Mouse (Mus musculus) hindbrain, postnatal 0 days (tissue): ENCODE measurements around the gene Ubtd1. TPM values are rescaled to one million over a fixed set of nuclear protein-coding genes. Genes with fewer than 3 reads are reported as not detected.

Experiments used
- ATAC-seq: fragments of 200-750 bp; cut with Nextera tagmentation; 2 replicates; pipeline ENCODE4 v1.8.0; 2017; ENCODE audit warnings: mild to moderate bottlenecking, moderate TSS enrichment, moderate library complexity
- DNase-seq: peaks from one replicate; pipeline ENCODE4 v3.0.0-alpha.2; 2015; ENCODE audit warnings: low spot score
- H3K27ac ChIP-seq: fragments of 300-500 bp; sonication (generic); 2 replicates; pipeline ENCODE4 v1.5.1; 2014; ENCODE audit warnings: mild to moderate bottlenecking
- H3K27me3 ChIP-seq: fragments of 300-500 bp; sonication (generic); 2 replicates; pipeline ENCODE4 v1.6.1; 2014; ENCODE audit warnings: low read length, mixed read lengths; ENCODE audit not compliant: insufficient read depth
- H3K36me3 ChIP-seq: fragments of 300-500 bp; sonication (generic); 2 replicates; pipeline ENCODE4 v1.6.1; 2014; ENCODE audit warnings: low read length, mixed read lengths; ENCODE audit not compliant: insufficient read depth
- H3K4me1 ChIP-seq: fragments of 300-500 bp; sonication (generic); 2 replicates; pipeline ENCODE4 v1.6.1; 2014; ENCODE audit warnings: antibody characterized with exemption, low read length, mixed read lengths; ENCODE audit not compliant: insufficient read depth
- H3K4me2 ChIP-seq: fragments of 300-500 bp; sonication (generic); 2 replicates; pipeline ENCODE4 v1.6.1; 2014; ENCODE audit warnings: low read depth, mild to moderate bottlenecking, low read length, moderate library complexity, mixed read lengths
- H3K4me3 ChIP-seq: fragments of 300-500 bp; sonication (generic); 2 replicates; pipeline ENCODE4 v1.5.1; 2014; ENCODE audit warnings: low read length
- H3K9ac ChIP-seq: fragments of 300-500 bp; sonication (generic); replicated peaks from 2 replicates; pipeline ENCODE4 v1.6.1; 2014; ENCODE audit warnings: mild to moderate bottlenecking, low read length, moderate library complexity, mixed read lengths
- H3K9me3 ChIP-seq: fragments of 300-500 bp; sonication (generic); 2 replicates; pipeline ENCODE4 v1.6.1; 2016; ENCODE audit warnings: low read length, mixed read lengths
- CTCF ChIP-seq: IDR thresholded peaks from 2 replicates; pipeline ENCODE4 v1.5.1; 2016; ENCODE audit warnings: antibody characterized with exemption, control low read depth, low read depth
- WGBS: fragments of 180-500 bp; shearing (Covaris S2); extraction: QIAGEN DNeasy Blood & Tissue Kit; methylation state at CpG from one replicate; pipeline ENCODE4 v1.1.7; 2014; 5-methylcytosine and 5-hydroxymethylcytosine counted together
- polyA plus RNA-seq: library from polyadenylated mRNA; unstranded; fragments of >200 nt; fragmentation: Nextera tagmentation; extraction: Ambion mirVana; gene quantifications from 2 replicates; pipeline ENCODE4 v1.2.1, GENCODE M21; 2015
- total RNA-seq: library from RNA; depleted of rRNA; stranded (reverse); fragments of >200 nt; gene quantifications from 2 replicates; pipeline ENCODE4 v1.2.3, GENCODE M21; 2014

Ubtd1 gene
- total and polyA plus RNA-seq, 2 experiments from 2014 or later: 14.1 to 19.9 TPM

GRCm38 (mm10) chr19:42008586-42008985 is 27.0 kb downstream of the Ubtd1 start:
- ATAC-seq: no peak
- WGBS: 51% methylated on average over 3 of the region's 3 CpGs
- no peaks in the 10 kb centered on the region for H3K36me3 ChIP-seq

DNA sequence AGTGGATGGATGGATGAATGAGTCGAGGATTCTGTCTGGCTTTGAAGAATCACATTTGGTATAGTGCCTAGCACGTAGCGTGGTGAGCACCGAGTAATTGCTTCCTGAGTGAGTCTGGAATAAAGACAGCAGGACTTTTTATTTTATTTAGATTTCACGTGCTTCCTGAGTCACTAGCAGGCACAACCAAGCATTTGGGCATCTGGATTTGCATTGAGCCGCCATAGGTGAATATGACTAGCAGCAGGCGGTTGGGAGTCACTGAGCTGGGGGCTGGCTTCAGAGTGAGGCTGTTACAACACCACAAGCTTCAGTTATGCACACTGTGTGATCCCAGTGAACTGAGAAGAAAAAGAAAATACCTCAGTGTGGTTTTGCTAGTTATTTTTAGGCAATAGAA is 27.5 kb downstream of the Ubtd1 start:
- no peak overlapping the region for H3K9ac ChIP-seq
- no peaks in the 10 kb centered on the region for H3K36me3 ChIP-seq
- ATAC-seq: no peak
- no peaks in the 10 kb centered on the region; the same call in 1 of the 2 replicates for H3K4me1 ChIP-seq
- H3K4me2 ChIP-seq: no peak overlapping the region
- H3K9me3 ChIP-seq: no peaks in the 10 kb centered on the region
- TF ChIP-seq CTCF: no peak
- DNase-seq: no peak
- no peak overlapping the region for H3K4me3 ChIP-seq
- H3K27me3 ChIP-seq: no peaks in the 10 kb centered on the region
- H3K27ac ChIP-seq: no peak overlapping the region; the same call in 1 of the 2 replicates
- 67% methylated on average over 7 of the region's 7 CpGs for WGBS

More at GRCm38 (mm10) chr19:42008586-42008985, 27.0 kb downstream of the Ubtd1 start:
- no peaks in the 10 kb centered on the region for H3K27me3 ChIP-seq
- no peaks in the 10 kb centered on the region for H3K9me3 ChIP-seq
- H3K4me2 ChIP-seq: no peak overlapping the region
- no peak for TF ChIP-seq CTCF
- no peak overlapping the region for H3K9ac ChIP-seq
- H3K27ac ChIP-seq: no peak overlapping the region; the same call in 1 of the 2 replicates
- H3K4me3 ChIP-seq: no peak overlapping the region
- no peaks in the 10 kb centered on the region; the same call in 1 of the 2 replicates for H3K4me1 ChIP-seq
- DNase-seq: no peak

DNA sequence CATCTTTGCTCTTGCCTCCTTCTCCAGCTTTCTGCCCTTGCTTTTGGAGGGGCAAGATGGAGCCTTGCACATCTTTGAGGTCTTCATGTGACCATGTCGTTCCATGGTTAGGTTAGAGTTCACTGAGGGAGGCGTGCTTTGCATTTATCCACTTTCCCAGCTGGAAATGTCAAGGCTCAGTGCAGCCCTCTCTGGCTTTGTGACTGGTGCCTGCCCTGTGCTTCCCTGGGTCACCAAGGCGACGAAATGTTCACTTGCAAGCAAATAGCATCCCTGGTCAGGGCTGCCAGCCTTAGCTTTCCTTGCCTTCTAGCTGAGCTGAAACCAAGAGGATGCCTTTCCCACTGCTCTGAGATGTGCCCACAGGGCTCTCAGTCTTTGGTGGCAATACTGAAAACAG is 28.9 kb downstream of the Ubtd1 start:
- 0 out of 2 replicates have a peak, but pooled peaks have one; percentile 40 for ATAC-seq
- H3K9ac ChIP-seq: no peak overlapping the region
- peak; percentile 44 for DNase-seq
- H3K27ac ChIP-seq: 0 out of 2 replicates have a peak overlapping the region, but pooled peaks have one; percentile 7
- 43% methylated on average over 4 of the region's 4 CpGs for WGBS
- H3K27me3 ChIP-seq: no peaks in the 10 kb centered on the region
- no peaks in the 10 kb centered on the region; the same call in 1 of the 2 replicates for H3K4me1 ChIP-seq
- H3K36me3 ChIP-seq: no peaks in the 10 kb centered on the region
- H3K9me3 ChIP-seq: no peaks in the 10 kb centered on the region
- H3K4me2 ChIP-seq: no peak overlapping the region
- no peak overlapping the region for H3K4me3 ChIP-seq
- no peak for TF ChIP-seq CTCF

GRCm38 (mm10) chr19:42011123-42011522 is 29.6 kb downstream of the Ubtd1 start:
- no peaks in the 10 kb centered on the region for H3K27me3 ChIP-seq
- no peak for DNase-seq
- no peak for TF ChIP-seq CTCF
- no peak overlapping the region for H3K27ac ChIP-seq
- ATAC-seq: no peak
- no peaks in the 10 kb centered on the region; the same call in 1 of the 2 replicates for H3K4me1 ChIP-seq
- H3K4me3 ChIP-seq: no peak overlapping the region
- H3K9me3 ChIP-seq: no peaks in the 10 kb centered on the region
- WGBS: 82% methylated on average over 7 of the region's 7 CpGs
- H3K9ac ChIP-seq: no peak overlapping the region
- no peak overlapping the region for H3K4me2 ChIP-seq
- no peaks in the 10 kb centered on the region for H3K36me3 ChIP-seq

GRCm38 (mm10) chr19:42014231-42014825 is 32.8 kb downstream of the Ubtd1 start:
- H3K4me1 ChIP-seq: no peaks in the 10 kb centered on the region; the same call in 1 of the 2 replicates
- H3K9ac ChIP-seq: no peak overlapping the region
- no peak overlapping the region for H3K4me3 ChIP-seq
- TF ChIP-seq CTCF: no peak
- H3K27me3 ChIP-seq: no peaks in the 10 kb centered on the region
- no peaks in the 10 kb centered on the region for H3K36me3 ChIP-seq
- H3K9me3 ChIP-seq: no peaks in the 10 kb centered on the region
- ATAC-seq (no peak), DNase-seq (no peak)
- no peak overlapping the region for H3K27ac ChIP-seq
- H3K4me2 ChIP-seq: no peak overlapping the region
- 89% methylated on average over 3 of the region's 3 CpGs for WGBS

DNA sequence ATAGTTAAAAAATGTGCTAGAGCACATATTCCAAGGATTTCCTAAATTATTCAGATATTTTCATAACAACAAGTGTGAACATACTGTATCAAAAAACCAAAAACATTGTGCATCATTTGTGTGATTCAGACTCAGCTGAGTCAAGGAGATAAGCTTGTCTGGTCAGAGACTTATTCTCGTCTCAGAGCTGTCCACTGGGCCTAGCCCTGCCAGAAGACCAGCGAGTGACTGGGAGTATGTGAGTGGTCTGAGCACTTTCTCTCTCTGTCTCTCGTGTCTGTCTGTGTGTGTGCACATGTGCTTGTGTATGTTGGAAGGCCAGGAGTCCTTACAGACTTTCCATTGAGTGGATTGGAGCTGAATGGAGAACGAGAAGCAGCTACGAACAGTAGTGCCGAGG is 33.4 kb downstream of the Ubtd1 start:
- no peaks in the 10 kb centered on the region for H3K36me3 ChIP-seq
- H3K4me3 ChIP-seq: no peak overlapping the region
- WGBS: 85% methylated on average over 6 of the region's 6 CpGs
- no peaks in the 10 kb centered on the region for H3K9me3 ChIP-seq
- no peak overlapping the region for H3K9ac ChIP-seq
- no peak for ATAC-seq
- DNase-seq: no peak
- H3K27ac ChIP-seq: no peak overlapping the region
- H3K4me1 ChIP-seq: no peaks in the 10 kb centered on the region; the same call in 1 of the 2 replicates
- H3K4me2 ChIP-seq: no peak overlapping the region
- no peak for TF ChIP-seq CTCF
- no peaks in the 10 kb centered on the region for H3K27me3 ChIP-seq

- 70% methylated on average over 4 of the region's 4 CpGs for WGBS
- no peak for ATAC-seq
- no peak for TF ChIP-seq CTCF
- H3K4me1 ChIP-seq: no peaks in the 10 kb centered on the region
- no peak for DNase-seq
- peak overlapping the region; percentile 32; the same call in 1 of the 2 replicates for H3K27ac ChIP-seq
- no peaks in the 10 kb centered on the region for H3K9me3 ChIP-seq
- H3K4me3 ChIP-seq: no peak overlapping the region
- no peak overlapping the region for H3K4me2 ChIP-seq
- no peaks in the 10 kb centered on the region for H3K27me3 ChIP-seq
- H3K36me3 ChIP-seq: no peaks in the 10 kb centered on the region
- H3K9ac ChIP-seq: no peak overlapping the region
These were observed 34.7 kb downstream of the Ubtd1 start for GRCm38 (mm10) chr19:42016251-42016650.
